Mouse (Mus musculus) heart, postnatal 0 days (tissue): ENCODE results near the gene Inppl1.

Source experiments
- CTCF ChIP-seq: IDR thresholded peaks from 2 replicates; pipeline ENCODE4 v1.5.1; 2016; ENCODE audit warnings: antibody characterized with exemption, control low read depth, low read depth
- EP300 ChIP-seq: IDR thresholded peaks from 2 replicates; pipeline ENCODE4 v1.6.1; 2016; ENCODE audit warnings: antibody characterized with exemption, low read depth

GRCm38 (mm10) chr7:101867482-101867881, 29.5 kb upstream of the Inppl1 start:
- TF ChIP-seq CTCF = no peak
- TF ChIP-seq EP300 = no peak
